Mouse (Mus musculus): ENCODE measurements around the gene Wtap. TPM values are rescaled to one million over a fixed set of nuclear protein-coding genes. Genes with fewer than 3 reads are reported as not detected.
"Not testable (repeated sequence)": the region's sequence is repeated elsewhere in the genome, so short reads cannot be mapped to it uniquely, and the experiment has no call there.

Wtap gene
- polyA plus RNA-seq, 1 experiment: 11.0 TPM

- no peak overlapping the region for H3K4me3 ChIP-seq (ENCODE audit: low read depth, low read length)
- 69% methylated on average over 2 of the region's 2 CpGs for WGBS
- H3K27ac ChIP-seq (ENCODE audit: insufficient read depth, low read depth, low read length): no peak overlapping the region
- peaks cover 1% of the 10 kb centered on the region for H3K36me3 ChIP-seq (ENCODE audit: control insufficient read depth, insufficient read depth, low read length)
- TF ChIP-seq CTCF (IDR thresholded peaks at IDR 0.05; ENCODE audit: extremely low read depth, insufficient read length, insufficient replicate concordance, low read depth, low read length): no peak
- TF ChIP-seq POLR2A (IDR thresholded peaks at IDR 0.05; ENCODE audit: low read depth, low read length): no peak
- no peaks in the 10 kb centered on the region for H3K27me3 ChIP-seq (ENCODE audit: control insufficient read depth, insufficient read depth, low read length)
- peaks cover 4% of the 10 kb centered on the region; the same call in 1 of the 2 replicates for H3K4me1 ChIP-seq (ENCODE audit: control insufficient read depth, insufficient read depth, insufficient read length, low read length)
Observed at GRCm38 (mm10) chr17:12938077-12938476, 55.9 kb downstream of the Wtap start.

GRCm38 (mm10) chr17:12937412-12937970 is 56.5 kb downstream of the Wtap start:
- Histone ChIP-seq H3K27me3 (ENCODE audit: control insufficient read depth, insufficient read depth, low read length) (no peaks in the 10 kb centered on the region), H3K27ac (ENCODE audit: insufficient read depth, low read depth, low read length) (no peak overlapping the region), H3K36me3 (ENCODE audit: control insufficient read depth, insufficient read depth, low read length) (no peaks in the 10 kb centered on the region), H3K4me1 (ENCODE audit: control insufficient read depth, insufficient read depth, insufficient read length, low read length) (peaks cover 4% of the 10 kb centered on the region; the same call in 1 of the 2 replicates), H3K4me3 (ENCODE audit: low read depth, low read length) (no peak overlapping the region)
- 76% methylated on average over 2 of the region's 2 CpGs for WGBS
- TF ChIP-seq POLR2A (IDR thresholded peaks at IDR 0.05; ENCODE audit: low read depth, low read length) (no peak), CTCF (IDR thresholded peaks at IDR 0.05; ENCODE audit: extremely low read depth, insufficient read length, insufficient replicate concordance, low read depth, low read length) (no peak)

DNA sequence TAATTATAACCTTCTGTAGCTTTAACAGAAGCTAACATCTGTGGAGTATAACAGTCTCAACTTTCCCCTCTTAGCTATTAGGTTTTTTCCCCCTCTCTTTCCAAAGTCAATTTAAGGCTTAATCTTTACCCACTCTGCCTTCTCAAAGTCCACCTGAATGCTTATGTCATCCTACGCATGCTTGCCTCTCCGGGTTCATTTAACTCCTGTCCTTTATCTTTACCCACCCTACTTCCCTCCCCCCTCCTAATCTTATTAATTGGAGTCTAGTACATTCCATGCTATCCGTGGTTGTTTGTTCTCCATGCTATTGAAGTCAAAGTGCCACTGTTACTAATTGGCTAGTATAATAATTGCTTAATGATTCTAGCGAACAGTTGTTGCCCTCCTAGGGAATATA is 58.2 kb downstream of the Wtap start:
- no peak overlapping the region for H3K27ac ChIP-seq (ENCODE audit: insufficient read depth, low read depth, low read length)
- WGBS: 26% methylated on average over 4 of the region's 4 CpGs
- peaks cover 4% of the 10 kb centered on the region; the same call in 1 of the 2 replicates for H3K4me1 ChIP-seq (ENCODE audit: control insufficient read depth, insufficient read depth, insufficient read length, low read length)

GRCm38 (mm10) chr17:12931576-12931975 is 62.4 kb downstream of the Wtap start:
- H3K4me3 ChIP-seq (ENCODE audit: low read depth, low read length); H3K36me3 ChIP-seq (ENCODE audit: control insufficient read depth, insufficient read depth, low read length): not testable (repeated sequence)
- WGBS: 91% methylated on average over 5 of the region's 5 CpGs

More for the DNA sequence above, 58.2 kb downstream of the Wtap start:
- Histone ChIP-seq H3K27me3 (ENCODE audit: control insufficient read depth, insufficient read depth, low read length) (no peaks in the 10 kb centered on the region), H3K36me3 (ENCODE audit: control insufficient read depth, insufficient read depth, low read length) (no peaks in the 10 kb centered on the region), H3K4me3 (ENCODE audit: low read depth, low read length) (no peak overlapping the region)
- no peak for TF ChIP-seq POLR2A (IDR thresholded peaks at IDR 0.05; ENCODE audit: low read depth, low read length)
- no peak for TF ChIP-seq CTCF (IDR thresholded peaks at IDR 0.05; ENCODE audit: extremely low read depth, insufficient read length, insufficient replicate concordance, low read depth, low read length)

GRCm38 (mm10) chr17:12925703-12926180 is 68.2 kb downstream of the Wtap start:
- no peaks in the 10 kb centered on the region for H3K27me3 ChIP-seq (ENCODE audit: control insufficient read depth, insufficient read depth, low read length)
- TF ChIP-seq CTCF (IDR thresholded peaks at IDR 0.05; ENCODE audit: extremely low read depth, insufficient read length, insufficient replicate concordance, low read depth, low read length): no peak
- 78% methylated on average over 8 of the region's 8 CpGs for WGBS
- no peaks in the 10 kb centered on the region for H3K4me1 ChIP-seq (ENCODE audit: control insufficient read depth, insufficient read depth, insufficient read length, low read length)
- peaks cover 36% of the 10 kb centered on the region for H3K36me3 ChIP-seq (ENCODE audit: control insufficient read depth, insufficient read depth, low read length)
- no peak overlapping the region for H3K27ac ChIP-seq (ENCODE audit: insufficient read depth, low read depth, low read length)
- no peak overlapping the region for H3K4me3 ChIP-seq (ENCODE audit: low read depth, low read length)

More at GRCm38 (mm10) chr17:12931576-12931975, 62.4 kb downstream of the Wtap start:
- not testable (repeated sequence) for H3K4me1 ChIP-seq (ENCODE audit: control insufficient read depth, insufficient read depth, insufficient read length, low read length); H3K27ac ChIP-seq (ENCODE audit: insufficient read depth, low read depth, low read length); H3K27me3 ChIP-seq (ENCODE audit: control insufficient read depth, insufficient read depth, low read length)

- Histone ChIP-seq H3K4me3 (ENCODE audit: low read depth, low read length) (no peak overlapping the region), H3K27me3 (ENCODE audit: control insufficient read depth, insufficient read depth, low read length) (no peaks in the 10 kb centered on the region), H3K27ac (ENCODE audit: insufficient read depth, low read depth, low read length) (no peak overlapping the region), H3K36me3 (ENCODE audit: control insufficient read depth, insufficient read depth, low read length) (peaks cover 41% of the 10 kb centered on the region), H3K4me1 (ENCODE audit: control insufficient read depth, insufficient read depth, insufficient read length, low read length) (no peaks in the 10 kb centered on the region)
- WGBS: 84% methylated on average over 3 of the region's 3 CpGs
- TF ChIP-seq POLR2A (IDR thresholded peaks at IDR 0.05; ENCODE audit: low read depth, low read length): no peak
- no peak for TF ChIP-seq CTCF (IDR thresholded peaks at IDR 0.05; ENCODE audit: extremely low read depth, insufficient read length, insufficient replicate concordance, low read depth, low read length)
Observed at GRCm38 (mm10) chr17:12925001-12925400, 69.0 kb downstream of the Wtap start.

GRCm38 (mm10) chr17:12921073-12921472 is 72.9 kb downstream of the Wtap start:
- Histone ChIP-seq H3K36me3 (ENCODE audit: control insufficient read depth, insufficient read depth, low read length) (peaks cover 47% of the 10 kb centered on the region), H3K27me3 (ENCODE audit: control insufficient read depth, insufficient read depth, low read length) (no peaks in the 10 kb centered on the region), H3K4me3 (ENCODE audit: low read depth, low read length) (no peak overlapping the region), H3K27ac (ENCODE audit: insufficient read depth, low read depth, low read length) (no peak overlapping the region), H3K4me1 (ENCODE audit: control insufficient read depth, insufficient read depth, insufficient read length, low read length) (no peaks in the 10 kb centered on the region)
- WGBS: 89% methylated on average over 1 of the region's 1 CpGs
- TF ChIP-seq CTCF (IDR thresholded peaks at IDR 0.05; ENCODE audit: extremely low read depth, insufficient read length, insufficient replicate concordance, low read depth, low read length): no peak
- TF ChIP-seq POLR2A (IDR thresholded peaks at IDR 0.05; ENCODE audit: low read depth, low read length): no peak

Other genes starting within 250 kb of the Wtap start
- gene Igf2r, start 224.5 kb downstream of the Wtap start, polyA plus RNA-seq (2012; rRNA removed): 8.3 and 19.7 TPM in 2 replicates
- not detected in 2 replicates for gene Mas1, start 126.0 kb downstream of the Wtap start, polyA plus RNA-seq (2012; rRNA removed)
- gene Mrgprh, start 118.1 kb downstream of the Wtap start, polyA plus RNA-seq (2012; rRNA removed): not detected in 2 replicates
- 0.24 and 0.41 TPM in 2 replicates for gene Pnldc1, start 83.9 kb downstream of the Wtap start, polyA plus RNA-seq (2012; rRNA removed)
- 9.8 and 19.5 TPM in 2 replicates for gene Tcp1, start 78.5 kb downstream of the Wtap start, polyA plus RNA-seq (2012; rRNA removed)
- gene Mrpl18, start 77.8 kb downstream of the Wtap start, polyA plus RNA-seq (2012; rRNA removed): 16.7 and 19.4 TPM in 2 replicates
- 0.38 TPM in 1 of 2 replicates, not detected in the other for gene Acat3, start 53.6 kb downstream of the Wtap start, polyA plus RNA-seq (2012; rRNA removed)
- gene Acat2, start 33.4 kb downstream of the Wtap start, polyA plus RNA-seq (2012; rRNA removed): 5.3 and 7.9 TPM in 2 replicates
- gene Sod2, start 12.7 kb upstream of the Wtap start, polyA plus RNA-seq (2012; rRNA removed): 511 and 521 TPM in 2 replicates
- 0.76 and 1.1 TPM in 2 replicates for gene Gpr31b, start 58.1 kb upstream of the Wtap start, polyA plus RNA-seq (2012; rRNA removed)
- not detected in 2 replicates for gene Tcp10b, start 66.9 kb upstream of the Wtap start, polyA plus RNA-seq (2012; rRNA removed)
- 0.77 and 15.8 TPM in 2 replicates for gene Unc93a, start 137.6 kb upstream of the Wtap start, polyA plus RNA-seq (2012; rRNA removed)
- gene Smok2a, start 227.0 kb upstream of the Wtap start, polyA plus RNA-seq (2012; rRNA removed): not detected in 2 replicates
- not detected in 2 replicates for gene Smok2b, start 236.1 kb upstream of the Wtap start, polyA plus RNA-seq (2012; rRNA removed)

Data from small intestine, adult 2 months (tissue).